7 mouse cellular contexts compared by ENCODE assay signal in genomic region chr16:18343778-18344177, GRCm38 (mm10). TPM values are rescaled to one million over a fixed set of nuclear protein-coding genes. Genes with fewer than 3 reads are reported as not detected.
DNase-seq lines count a peak whose midpoint lies in the region; ATAC-seq lines count a peak whose summit lies in the region.

No protein-coding gene starts in this region.

- H3K9me3 ChIP-seq in embryonic facial prominence, embryonic 10.5 days = no peaks in the 10 kb centered on the region
- no peaks in the 10 kb centered on the region for H3K9me3 ChIP-seq in limb, embryonic 10.5 days (replicated peaks)
- H3K9me3 ChIP-seq in midbrain, embryonic 13.5 days = no peaks in the 10 kb centered on the region

- DNase-seq in adrenal gland, postnatal 10 days = peak; percentile 98
- DNase-seq in embryonic facial prominence, embryonic 10.5 days (ENCODE audit: low spot score) = peak; percentile 96
- DNase-seq in kidney, adult 11 months = peak; percentile 96
- DNase-seq in limb, embryonic 10.5 days (ENCODE audit: low spot score) = peak; percentile 95
- DNase-seq in spleen, adult 12 weeks (ENCODE audit: low spot score) = peak; percentile 95

- H3K27me3 ChIP-seq in embryonic facial prominence, embryonic 10.5 days (replicated peaks; ENCODE audit: low read depth, poor library complexity, severe bottlenecking) = peaks cover 26% of the 10 kb centered on the region
- H3K27me3 ChIP-seq in limb, embryonic 10.5 days (ENCODE audit: low read depth, poor library complexity, severe bottlenecking) = peaks cover 28% of the 10 kb centered on the region
- H3K27me3 ChIP-seq in midbrain, embryonic 13.5 days = 0 out of 2 replicates have a peak, but pooled peaks cover 5% of the 10 kb centered on the region

- peak overlapping the region; percentile 66 for H3K27ac ChIP-seq in embryonic facial prominence, embryonic 10.5 days (replicated peaks)
- 0 out of 2 replicates have a peak overlapping the region, but pooled peaks have one; percentile 51 for H3K27ac ChIP-seq in limb, embryonic 10.5 days
- peak overlapping the region; percentile 78 for H3K27ac ChIP-seq in midbrain, embryonic 13.5 days

- H3K4me2 ChIP-seq in midbrain, embryonic 13.5 days (replicated peaks) = peak overlapping the region; percentile 75

- H3K4me3 ChIP-seq in embryonic facial prominence, embryonic 10.5 days = peak overlapping the region; percentile 63
- peak overlapping the region; percentile 62 for H3K4me3 ChIP-seq in limb, embryonic 10.5 days
- peak overlapping the region; percentile 56 for H3K4me3 ChIP-seq in midbrain, embryonic 13.5 days (replicated peaks)

- WGBS in embryonic facial prominence, embryonic 10.5 days = under 1% methylated on average over 38 of the region's 38 CpGs
- WGBS in limb, embryonic 10.5 days = under 1% methylated on average over 38 of the region's 38 CpGs
- under 1% methylated on average over 38 of the region's 38 CpGs for WGBS in midbrain, embryonic 13.5 days

- no peaks in the 10 kb centered on the region for H3K36me3 ChIP-seq in embryonic facial prominence, embryonic 10.5 days (replicated peaks)
- H3K36me3 ChIP-seq in limb, embryonic 10.5 days = no peaks in the 10 kb centered on the region
- 0 out of 2 replicates have a peak, but pooled peaks cover 3% of the 10 kb centered on the region for H3K36me3 ChIP-seq in midbrain, embryonic 13.5 days

- peak; percentile 85 for ATAC-seq in granulocyte monocyte progenitor cell, adult 5-6 weeks (replicated peaks; ENCODE audit: poor library complexity, severe bottlenecking)
- peak; percentile 92 for ATAC-seq in midbrain, embryonic 13.5 days

- peak overlapping the region; percentile 73 for H3K9ac ChIP-seq in midbrain, embryonic 13.5 days (replicated peaks)

- peaks cover 39% of the 10 kb centered on the region for H3K4me1 ChIP-seq in embryonic facial prominence, embryonic 10.5 days
- H3K4me1 ChIP-seq in limb, embryonic 10.5 days = peaks cover 31% of the 10 kb centered on the region
- H3K4me1 ChIP-seq in midbrain, embryonic 13.5 days (replicated peaks) = peaks cover 55% of the 10 kb centered on the region

RNA-seq across cellular contexts. Expression of gene Tango2, which starts 4.1 kb away (rescaled TPM):
- total RNA-seq in adrenal gland, postnatal 10 days (2021) = 10 to 100 TPM; 32.8 to 37.0 TPM
- polyA plus RNA-seq in embryonic facial prominence, embryonic 10.5 days (2016; fragmentation: Nextera tagmentation; extraction: Ambion mirVana) = 29.1 and 31.5 TPM in 2 replicates
- total RNA-seq in granulocyte monocyte progenitor cell, adult 5-6 weeks (2014; fragmentation: Nextera tagmentation) = 20.3 and 30.5 TPM in 2 replicates
- 5.4 and 8.8 TPM in 2 replicates for total RNA-seq in granulocyte monocyte progenitor cell, adult 5-6 weeks (2017)
- polyA plus RNA-seq in limb, embryonic 10.5 days (2016; fragmentation: Nextera tagmentation; extraction: Ambion mirVana) = 20.2 and 23.7 TPM in 2 replicates
- 63.1 and 66.5 TPM in 2 replicates for polyA plus RNA-seq in midbrain, embryonic 13.5 days (2015; fragmentation: Nextera tagmentation; extraction: Ambion mirVana)

RNA-seq across cellular contexts. Expression of gene Arvcf, which starts 4.2 kb away (rescaled TPM):
- 10 to 100 TPM; 29.4 to 39.2 TPM for total RNA-seq in adrenal gland, postnatal 10 days (2021)
- 65.8 and 71.2 TPM in 2 replicates for polyA plus RNA-seq in embryonic facial prominence, embryonic 10.5 days (2016; fragmentation: Nextera tagmentation; extraction: Ambion mirVana)
- 1.8 and 1.9 TPM in 2 replicates for total RNA-seq in granulocyte monocyte progenitor cell, adult 5-6 weeks (2014; fragmentation: Nextera tagmentation)
- total RNA-seq in granulocyte monocyte progenitor cell, adult 5-6 weeks (2017) = 0.21 and 2.8 TPM in 2 replicates
- polyA plus RNA-seq in limb, embryonic 10.5 days (2016; fragmentation: Nextera tagmentation; extraction: Ambion mirVana) = 44.8 and 56.1 TPM in 2 replicates
- 109 and 111 TPM in 2 replicates for polyA plus RNA-seq in midbrain, embryonic 13.5 days (2015; fragmentation: Nextera tagmentation; extraction: Ambion mirVana)

RNA-seq across cellular contexts. Expression of gene Dgcr8, which starts 54.7 kb away (rescaled TPM):
- total RNA-seq in adrenal gland, postnatal 10 days (2021) = 10 to 100 TPM; 26.8 to 41.9 TPM
- polyA plus RNA-seq in embryonic facial prominence, embryonic 10.5 days (2016; fragmentation: Nextera tagmentation; extraction: Ambion mirVana) = 47.3 and 50.9 TPM in 2 replicates
- 48.5 and 52.2 TPM in 2 replicates for total RNA-seq in granulocyte monocyte progenitor cell, adult 5-6 weeks (2014; fragmentation: Nextera tagmentation)
- total RNA-seq in granulocyte monocyte progenitor cell, adult 5-6 weeks (2017) = 46.3 and 54.4 TPM in 2 replicates
- 46.5 and 51.3 TPM in 2 replicates for polyA plus RNA-seq in limb, embryonic 10.5 days (2016; fragmentation: Nextera tagmentation; extraction: Ambion mirVana)
- 36.3 and 39.7 TPM in 2 replicates for polyA plus RNA-seq in midbrain, embryonic 13.5 days (2015; fragmentation: Nextera tagmentation; extraction: Ambion mirVana)

Comparison
In these comparisons a context has a peak if more than half of its experiments do, and no peak if none do; other contexts are left out.
1. Peak in every context shown above with its lines: DNase-seq, ATAC-seq, H3K4me3 ChIP-seq and H3K27ac ChIP-seq.